Mouse (Mus musculus) Muller cell, postnatal 12 days (primary cell): ENCODE measurements around the gene Ctla4.

ENCODE experiments used
- DNase-seq: peaks from one replicate; pipeline ENCODE4 v3.0.0-alpha.2; 2015; ENCODE audit errors: inconsistent ontology term

Gene Ctla4

DNA sequence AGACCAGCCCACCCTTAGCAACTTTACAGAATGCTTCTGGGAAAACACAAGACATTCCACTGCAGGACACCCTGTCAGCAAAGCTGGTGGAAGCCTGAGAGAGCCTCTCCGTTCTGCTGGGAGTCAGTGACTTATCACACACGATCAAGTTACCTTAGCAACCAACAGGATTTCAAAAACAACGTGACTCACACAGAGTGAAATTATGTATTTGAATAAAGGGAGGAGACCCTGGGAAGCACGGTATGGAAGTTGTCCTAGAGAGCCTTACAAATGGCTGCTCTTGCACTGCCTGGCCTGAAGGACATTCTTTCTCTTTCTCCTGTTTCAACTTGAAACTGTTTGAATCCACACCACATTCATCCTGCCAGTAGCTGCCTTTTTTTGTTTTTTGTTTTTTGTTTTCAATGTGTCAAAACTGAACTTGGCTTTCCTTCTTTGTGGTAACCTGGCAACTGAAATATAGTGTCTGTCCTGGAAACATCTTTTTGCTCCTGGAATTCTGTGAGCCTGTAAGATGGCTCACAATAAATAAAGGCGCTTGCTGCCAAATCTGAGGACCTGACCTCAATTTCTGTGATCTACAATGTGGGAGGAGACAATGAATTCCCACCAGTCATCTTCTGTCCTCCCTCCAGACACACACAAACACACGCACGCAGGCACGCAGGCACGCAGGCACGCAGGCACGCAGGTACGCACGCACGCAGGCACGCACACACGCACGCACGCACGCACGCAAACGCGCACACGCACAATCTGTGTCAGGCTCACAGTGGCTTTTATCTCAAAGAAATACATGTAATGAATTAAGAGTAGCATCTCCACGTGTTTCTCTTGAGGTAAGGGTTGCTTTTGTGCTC is 33.9 kb downstream of the Ctla4 start:
- DNase-seq, result peak; percentile 34

DNA sequence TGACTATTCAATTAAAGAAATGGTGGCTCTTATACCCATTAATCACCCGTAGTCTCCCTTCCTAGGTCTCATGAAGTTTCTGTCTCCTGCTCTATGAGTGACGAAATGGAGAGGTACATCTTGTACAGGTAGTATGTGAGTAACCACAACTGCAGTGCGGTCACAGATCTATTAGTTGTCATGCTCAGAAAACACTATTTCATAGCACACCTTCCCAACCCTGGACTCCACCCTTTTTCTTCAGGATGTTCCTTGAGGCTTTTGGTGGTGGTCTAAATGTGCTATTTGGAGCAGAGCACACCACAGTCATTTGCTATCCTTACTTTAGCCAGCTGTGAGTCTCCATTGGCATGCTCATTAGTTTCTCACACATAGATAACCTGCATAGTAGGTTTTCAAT is 42.2 kb downstream of the Ctla4 start:
- DNase-seq, result no peak

DNA sequence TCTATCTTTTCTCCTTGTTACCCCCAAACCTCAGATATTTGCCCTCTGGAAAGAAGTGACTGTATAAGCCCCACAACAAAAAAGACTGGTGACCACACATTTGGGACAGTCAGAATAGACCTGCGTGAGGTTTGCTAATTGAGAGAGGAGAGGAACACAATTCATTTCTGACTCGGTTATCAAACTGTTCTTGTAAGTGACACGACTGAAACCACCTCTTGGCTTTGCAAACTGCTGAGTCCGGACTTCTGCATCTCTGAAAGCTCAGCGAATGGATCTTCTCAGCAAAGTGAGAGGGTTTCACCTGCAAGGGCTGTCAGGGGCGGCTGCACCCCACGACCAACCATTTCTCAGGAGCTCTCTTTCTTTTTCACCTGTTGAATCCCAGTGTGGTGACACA is 43.6 kb downstream of the Ctla4 start:
- no peak for DNase-seq

DNA sequence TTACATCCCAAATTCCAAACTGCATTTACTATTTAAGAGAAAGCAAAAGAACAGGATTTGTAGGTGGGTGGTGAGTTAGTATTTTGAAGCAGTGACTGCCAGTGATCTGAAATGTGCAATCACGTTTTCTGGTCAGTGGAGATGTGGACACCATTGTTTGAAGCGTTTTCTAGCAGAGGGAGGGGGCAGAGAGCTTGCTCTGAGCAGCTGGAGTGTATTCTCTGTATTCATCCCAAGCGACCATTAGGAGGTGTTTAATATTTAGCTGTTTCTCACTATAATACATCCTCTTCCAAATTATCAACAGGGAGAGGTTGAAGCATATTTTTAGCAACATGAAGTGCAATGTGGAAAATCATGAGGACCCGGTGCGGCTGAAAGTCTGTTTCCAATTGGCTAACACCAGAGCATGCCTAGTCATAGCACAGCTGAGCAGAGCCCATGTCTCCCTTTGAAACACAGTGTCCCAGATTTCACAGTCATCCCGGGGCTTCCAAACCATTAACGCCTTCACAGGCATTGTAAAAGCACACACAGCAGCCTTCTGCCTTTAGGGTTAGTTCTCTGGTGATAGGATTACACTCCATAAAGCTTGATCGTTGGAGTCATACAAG is 49.3 kb downstream of the Ctla4 start:
- DNase-seq, result peak; percentile 11

- no peak for DNase-seq
Measured at GRCm38 (mm10) chr1:60936963-60937711, 50.3 kb downstream of the Ctla4 start.

DNA sequence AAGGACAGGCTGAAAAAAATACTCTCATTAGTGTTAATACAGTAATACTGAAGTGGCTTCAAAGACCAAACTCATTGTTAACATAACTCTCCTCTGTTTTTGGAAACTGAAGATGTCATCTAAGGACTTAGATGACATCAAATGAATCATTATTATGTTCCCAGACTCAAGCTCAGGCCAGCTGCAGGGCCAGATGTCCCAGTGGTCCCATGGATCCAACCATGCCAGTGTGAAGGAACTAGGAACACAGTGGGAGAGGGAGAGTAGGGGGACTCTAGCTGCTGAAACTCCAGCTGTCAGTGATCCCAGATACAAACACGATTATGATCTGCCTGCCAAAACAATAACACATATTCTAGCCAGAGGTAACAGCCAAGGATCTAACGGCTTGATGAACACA is 51.5 kb downstream of the Ctla4 start:
- DNase-seq, result no peak

DNA sequence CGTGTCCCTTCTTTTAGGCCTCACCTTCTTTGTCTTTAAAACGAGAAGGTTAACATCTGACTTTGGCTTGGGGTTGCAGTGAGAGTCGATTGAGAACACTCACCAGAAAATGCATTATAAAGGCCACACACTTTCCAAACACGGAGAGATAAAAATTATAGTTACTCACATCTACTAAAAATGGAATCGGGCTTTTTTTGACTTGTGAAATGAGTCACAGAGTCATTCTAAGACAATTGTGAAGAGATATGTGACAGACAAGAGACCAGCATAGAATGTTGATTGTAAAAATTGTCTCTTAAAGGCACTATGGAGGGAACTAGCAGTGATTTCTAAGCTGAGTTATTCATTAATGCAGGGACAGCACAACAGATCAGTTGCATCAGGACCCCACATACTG is 52.2 kb downstream of the Ctla4 start:
- no peak for DNase-seq

GRCm38 (mm10) chr1:60940023-60940422 is 53.2 kb downstream of the Ctla4 start:
- no peak for DNase-seq

DNA sequence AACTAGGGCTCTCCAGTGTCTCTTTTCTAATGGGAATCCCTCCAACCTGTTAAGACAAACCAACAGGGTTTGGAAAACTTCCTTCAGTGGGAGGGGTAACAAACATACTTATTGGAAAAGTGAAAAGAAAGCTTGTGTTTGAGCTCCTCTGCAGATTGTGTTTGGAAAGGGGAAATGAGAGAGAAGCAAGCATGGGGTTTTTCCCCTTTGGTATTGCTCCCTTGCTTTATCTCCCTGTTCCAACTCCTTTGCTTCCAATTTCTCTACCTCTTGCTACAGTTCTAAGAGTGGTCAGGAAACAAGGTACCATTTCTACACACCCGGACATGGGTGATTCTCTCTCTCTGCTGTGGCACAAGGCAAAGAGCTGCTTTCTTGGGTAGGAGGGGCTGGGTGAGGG is 53.8 kb downstream of the Ctla4 start:
- DNase-seq, result no peak

DNA sequence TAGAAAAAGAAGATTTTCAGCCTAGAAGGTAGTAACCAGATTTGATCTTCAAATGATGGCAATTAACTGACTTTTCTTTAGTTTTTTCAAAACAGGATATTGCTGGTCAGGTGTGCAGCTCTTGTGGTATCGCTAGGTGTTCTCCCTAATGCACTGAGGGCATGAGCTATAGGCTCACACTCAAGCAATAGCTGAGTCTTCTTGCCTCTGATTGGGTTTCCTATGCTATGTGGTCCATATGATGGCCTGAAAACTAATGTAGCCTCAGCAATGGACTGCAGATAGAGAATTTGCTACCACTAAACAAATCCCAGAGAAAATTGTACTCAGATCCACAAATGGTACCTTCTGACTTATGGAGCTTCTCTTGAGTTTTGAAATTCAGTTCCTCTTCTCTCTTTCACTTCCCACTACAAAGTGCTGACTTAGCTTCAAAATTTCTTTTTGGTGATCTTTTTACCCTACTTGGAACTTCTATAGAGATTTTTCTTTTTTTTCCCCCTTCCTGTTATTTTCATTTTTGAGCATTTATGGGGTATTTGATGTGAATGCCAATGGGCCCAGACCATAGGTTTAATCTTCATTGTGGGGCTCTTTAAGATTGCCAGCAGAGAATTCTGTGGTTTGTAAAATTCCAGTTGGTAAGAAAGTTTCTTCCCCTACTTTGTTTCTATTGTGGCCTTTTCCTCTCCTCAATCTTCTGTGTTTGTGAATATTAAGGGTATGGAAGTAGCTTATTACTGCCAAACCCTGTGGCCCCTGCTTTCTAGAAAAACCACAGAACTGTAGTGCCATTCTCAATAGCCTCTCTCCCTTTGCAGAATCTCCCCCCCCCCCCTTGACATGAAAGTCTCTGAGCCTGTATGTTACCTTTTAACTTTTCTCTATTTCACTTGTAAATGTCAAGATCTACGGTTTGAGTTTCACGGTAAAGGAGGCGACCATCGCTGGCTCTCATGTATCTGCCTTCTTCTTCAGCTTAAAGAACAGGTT is 54.6 kb downstream of the Ctla4 start:
- no peak for DNase-seq

GRCm38 (mm10) chr1:60942921-60943320 is 56.1 kb downstream of the Ctla4 start:
- DNase-seq, result no peak

GRCm38 (mm10) chr1:60945633-60946401 is 59.0 kb downstream of the Ctla4 start:
- DNase-seq, result no peak

GRCm38 (mm10) chr1:60948112-60948511 is 61.3 kb downstream of the Ctla4 start:
- DNase-seq, result no peak

DNA sequence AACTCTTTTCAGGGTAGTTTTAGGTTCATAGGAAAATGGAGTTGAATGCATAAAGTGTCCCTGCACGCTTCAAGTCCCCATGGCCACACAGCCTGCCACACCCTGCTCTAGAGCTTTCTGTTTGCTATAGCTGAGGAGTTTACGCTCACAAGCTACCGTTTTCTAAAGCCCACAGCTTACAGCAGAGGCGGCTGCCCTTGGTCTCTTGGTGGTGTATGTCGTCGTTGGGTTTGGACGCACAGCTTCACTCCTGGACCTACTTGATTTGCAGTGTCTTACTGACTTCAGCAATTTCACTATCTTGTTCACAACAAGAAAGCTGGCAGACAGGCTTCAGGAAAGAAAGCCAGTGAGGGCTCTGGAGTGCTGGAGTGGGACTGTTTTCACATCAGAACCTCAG is 66.2 kb downstream of the Ctla4 start:
- DNase-seq, result no peak

DNA sequence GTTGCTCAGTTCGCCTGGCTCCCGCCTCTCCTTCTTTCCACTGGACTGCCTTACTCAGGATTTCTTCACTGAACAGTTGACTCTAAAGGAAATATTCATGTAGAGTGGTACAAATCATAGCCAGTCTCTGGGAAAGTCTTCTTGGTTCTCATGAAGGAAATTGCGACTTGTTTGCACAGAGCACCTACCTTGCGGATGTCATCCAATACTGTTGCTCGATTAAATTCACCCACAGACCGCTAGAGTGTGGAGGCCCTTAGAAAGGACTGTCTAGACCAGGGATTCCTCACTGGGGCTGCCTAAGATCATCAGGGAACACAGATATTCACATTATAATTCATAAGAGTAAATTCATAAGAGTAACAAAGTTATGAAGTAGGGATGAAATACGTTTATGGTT is 66.9 kb downstream of the Ctla4 start:
- no peak for DNase-seq

DNA sequence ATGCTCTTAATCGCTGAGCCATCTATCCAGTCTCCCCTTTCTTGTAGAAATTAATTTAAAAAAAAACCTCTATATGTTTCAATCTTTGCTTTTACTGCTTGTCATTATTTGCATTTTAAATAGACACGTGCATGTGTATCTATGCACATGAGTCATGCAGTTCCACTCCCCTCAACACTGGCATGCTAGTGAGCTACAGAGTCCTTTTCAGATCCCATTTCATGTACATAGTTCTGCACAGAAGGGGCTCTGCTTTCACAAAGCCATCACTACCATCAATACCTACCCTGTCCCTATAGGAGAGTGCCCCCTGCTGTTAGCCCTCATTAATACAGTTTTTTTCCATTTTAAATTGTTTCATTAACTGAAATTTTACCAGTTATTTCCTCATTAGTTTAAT is 68.0 kb downstream of the Ctla4 start:
- no peak for DNase-seq

DNA sequence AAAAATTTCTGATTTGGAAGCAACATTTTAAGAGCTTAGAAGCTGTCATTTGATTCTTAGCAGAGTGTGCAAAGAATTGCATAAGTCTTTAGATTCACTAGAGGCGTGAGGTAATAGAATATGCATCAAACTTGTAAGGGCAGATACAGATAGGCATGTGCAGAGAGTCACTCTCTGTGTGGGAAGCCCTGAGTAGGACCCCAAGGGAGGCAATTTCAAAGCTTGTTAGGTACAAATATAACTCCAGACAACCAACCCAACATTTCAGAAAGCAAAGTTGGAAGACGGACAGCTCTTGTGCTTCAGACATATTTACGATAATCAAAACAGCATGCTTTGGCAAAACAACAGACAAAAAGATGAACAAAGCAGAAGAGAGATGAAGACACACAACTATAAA is 68.4 kb downstream of the Ctla4 start:
- no peak for DNase-seq

DNA sequence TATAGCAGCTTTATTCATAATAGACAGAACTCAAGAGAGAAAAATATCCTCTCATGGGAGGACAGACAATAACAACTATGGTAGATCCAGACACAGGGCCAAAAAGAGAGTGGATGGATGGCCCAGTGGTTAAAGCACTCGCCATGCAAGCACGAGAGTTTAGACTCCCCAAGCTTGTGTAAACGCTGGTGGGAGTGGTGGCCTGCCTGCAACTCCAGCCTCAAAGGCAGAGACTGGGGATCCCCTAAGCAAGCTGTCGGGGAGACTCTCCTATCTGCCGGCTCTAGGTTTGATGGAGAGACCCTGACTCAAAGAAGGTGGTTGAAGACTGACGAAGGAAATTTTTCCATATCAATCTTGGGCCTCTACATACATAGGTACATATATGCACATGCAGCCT is 69.4 kb downstream of the Ctla4 start:
- DNase-seq, result no peak

DNA sequence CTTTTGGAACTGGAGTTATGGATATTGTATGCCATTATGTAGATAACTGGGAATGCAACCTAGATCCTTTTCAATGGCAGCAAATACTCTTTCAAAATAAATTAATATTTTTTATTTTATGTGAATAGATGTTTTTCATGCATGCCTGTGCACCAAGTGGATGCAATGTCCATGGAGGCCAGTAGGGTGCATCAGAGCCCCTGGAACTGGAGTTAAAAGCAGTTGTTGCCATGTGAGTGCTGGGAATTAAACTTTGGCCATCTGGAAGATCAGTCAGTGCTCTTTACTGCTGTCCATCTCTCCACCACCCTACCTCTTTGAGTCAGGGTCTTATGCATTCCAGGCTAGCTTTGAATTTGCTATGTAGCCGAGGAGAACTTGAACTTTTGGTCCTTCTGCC is 71.5 kb downstream of the Ctla4 start:
- DNase-seq, result no peak

GRCm38 (mm10) chr1:60959246-60959645 is 72.4 kb downstream of the Ctla4 start:
- DNase-seq, result no peak

- DNase-seq, result no peak
Measured at GRCm38 (mm10) chr1:60960451-60960850, 73.7 kb downstream of the Ctla4 start.
